8 mouse cellular contexts compared by ENCODE assay signal in genomic region chr4:49583965-49584831, GRCm38 (mm10). TPM values are rescaled to one million over a fixed set of nuclear protein-coding genes. Genes with fewer than 3 reads are reported as not detected.
DNase-seq lines count a peak whose midpoint lies in the region; ATAC-seq and TF ChIP-seq lines count a peak whose summit lies in the region.

No protein-coding gene starts in this region.

- no peak overlapping the region for H3K9ac ChIP-seq in hindbrain, embryonic 15.5 days
- no peak overlapping the region for H3K9ac ChIP-seq in hindbrain, embryonic 13.5 days
- 0 out of 2 replicates have a peak overlapping the region, but pooled peaks have one; percentile 18 for H3K9ac ChIP-seq in limb, embryonic 14.5 days (ENCODE audit: low read depth, low read length, severe bottlenecking)

- no peaks in the 10 kb centered on the region for H3K9me3 ChIP-seq in hindbrain, embryonic 15.5 days
- no peaks in the 10 kb centered on the region for H3K9me3 ChIP-seq in hindbrain, embryonic 13.5 days
- H3K9me3 ChIP-seq in limb, embryonic 14.5 days (ENCODE audit: control insufficient read depth, low read length), result no peaks in the 10 kb centered on the region

- WGBS in hindbrain, embryonic 15.5 days, result 56% methylated on average over 14 of the region's 14 CpGs
- WGBS in hindbrain, embryonic 13.5 days, result 71% methylated on average over 14 of the region's 14 CpGs
- 30% methylated on average over 14 of the region's 14 CpGs for WGBS in limb, embryonic 14.5 days

- H3K4me2 ChIP-seq in hindbrain, embryonic 15.5 days, result no peak overlapping the region
- H3K4me2 ChIP-seq in hindbrain, embryonic 13.5 days, result no peak overlapping the region
- H3K4me2 ChIP-seq in limb, embryonic 14.5 days (replicated peaks; ENCODE audit: low read depth, low read length, severe bottlenecking), result 0 out of 2 replicates have a peak overlapping the region, but pooled peaks have one; percentile 4

- H3K27ac ChIP-seq in hindbrain, embryonic 15.5 days (replicated peaks), result peak overlapping the region; percentile 40; the same call in 1 of the 2 replicates
- no peak overlapping the region for H3K27ac ChIP-seq in hindbrain, embryonic 13.5 days
- peak overlapping the region; percentile 59; the same call in 1 of the 2 replicates for H3K27ac ChIP-seq in cortical plate, adult 2 months (ENCODE audit: insufficient read depth, low read length)
- peak overlapping the region; percentile 52; the same call in 1 of the 2 replicates for H3K27ac ChIP-seq in limb, embryonic 14.5 days (replicated peaks; ENCODE audit: low read depth, low read length)

- DNase-seq in 3T3-L1 (ENCODE audit: low read depth, low spot score), result peak; percentile 3
- DNase-seq in limb, embryonic 14.5 days (ENCODE audit: low spot score), result peak; percentile 81
- DNase-seq in thymus, postnatal 14 days, result no peak
- DNase-seq in testis, postnatal 10 days (ENCODE audit: low spot score), result no peak

- H3K4me3 ChIP-seq in hindbrain, embryonic 15.5 days, result no peak overlapping the region
- H3K4me3 ChIP-seq in hindbrain, embryonic 13.5 days, result no peak overlapping the region
- no peak overlapping the region for H3K4me3 ChIP-seq in cortical plate, adult 2 months (ENCODE audit: insufficient read depth, low read length)
- no peak overlapping the region for H3K4me3 ChIP-seq in limb, embryonic 14.5 days (replicated peaks; ENCODE audit: low read length)

- peaks cover 32% of the 10 kb centered on the region for H3K36me3 ChIP-seq in hindbrain, embryonic 15.5 days
- H3K36me3 ChIP-seq in hindbrain, embryonic 13.5 days, result peaks cover 28% of the 10 kb centered on the region
- peaks cover 19% of the 10 kb centered on the region for H3K36me3 ChIP-seq in limb, embryonic 14.5 days (ENCODE audit: control insufficient read depth, insufficient read depth, low read length)

- peaks cover 9% of the 10 kb centered on the region; the same call in 1 of the 2 replicates for H3K4me1 ChIP-seq in hindbrain, embryonic 15.5 days (replicated peaks)
- H3K4me1 ChIP-seq in hindbrain, embryonic 13.5 days (replicated peaks), result peaks cover 9% of the 10 kb centered on the region; the same call in 1 of the 2 replicates
- peaks cover 4% of the 10 kb centered on the region for H3K4me1 ChIP-seq in cortical plate, adult 2 months (ENCODE audit: control insufficient read depth, insufficient read depth, low read length)
- H3K4me1 ChIP-seq in limb, embryonic 14.5 days (ENCODE audit: control insufficient read depth, insufficient read depth, low read length), result peaks cover 31% of the 10 kb centered on the region

- TF ChIP-seq CTCF in cortical plate, adult 2 months (IDR thresholded peaks at IDR 0.05; ENCODE audit: extremely low read depth, insufficient read depth, low read length), result no peak

- H3K27me3 ChIP-seq in hindbrain, embryonic 15.5 days, result no peaks in the 10 kb centered on the region
- no peaks in the 10 kb centered on the region for H3K27me3 ChIP-seq in hindbrain, embryonic 13.5 days
- no peaks in the 10 kb centered on the region for H3K27me3 ChIP-seq in limb, embryonic 14.5 days (ENCODE audit: control insufficient read depth, insufficient read depth, low read length)

- TF ChIP-seq POLR2A in cortical plate, adult 2 months (IDR thresholded peaks at IDR 0.05; ENCODE audit: extremely low read depth, insufficient read depth, low read length), result no peak
- no peak for TF ChIP-seq POLR2A in limb, embryonic 14.5 days (IDR thresholded peaks at IDR 0.05; ENCODE audit: borderline replicate concordance, extremely low read depth, insufficient read depth, insufficient read length)

- 0 out of 2 replicates have a peak, but pooled peaks have one; percentile 28 for ATAC-seq in hindbrain, embryonic 15.5 days (ENCODE audit: low FRiP score, low read depth)
- ATAC-seq in hindbrain, embryonic 13.5 days (ENCODE audit: low FRiP score), result no peak
- ATAC-seq in limb, embryonic 14.5 days (ENCODE audit: low FRiP score, low read depth), result peak; percentile 41; the same call in 1 of the 2 replicates
- no peak for ATAC-seq in inflammation-experienced regulatory T-cells, adult 6 months

RNA-seq across cellular contexts. Expression of gene Tmem246, which starts 13.5 kb away (rescaled TPM):
- polyA plus RNA-seq in hindbrain, embryonic 15.5 days (2015; fragmentation: Nextera tagmentation; extraction: Ambion mirVana), result 118 and 128 TPM in 2 replicates
- polyA plus RNA-seq in hindbrain, embryonic 13.5 days (2015; fragmentation: Nextera tagmentation; extraction: Ambion mirVana), result 62.7 and 67.1 TPM in 2 replicates
- polyA plus RNA-seq in cortical plate, adult 2 months (2012; rRNA removed), result 76.4 and 78.4 TPM in 2 replicates
- 28.4 and 35.7 TPM in 2 replicates for polyA plus RNA-seq in limb, embryonic 14.5 days (2012; rRNA removed)
- polyA plus RNA-seq in limb, embryonic 14.5 days (2014; fragmentation: Nextera tagmentation; extraction: Ambion mirVana), result 37.0 and 39.2 TPM in 2 replicates
- not detected for polyA plus RNA-seq in inflammation-experienced regulatory T-cells, adult 6 months (2017; shearing (Covaris generic))

RNA-seq across cellular contexts. Expression of gene Aldob, which starts 34.9 kb away (rescaled TPM):
- polyA plus RNA-seq in hindbrain, embryonic 15.5 days (2015; fragmentation: Nextera tagmentation; extraction: Ambion mirVana), result 0.43 and 0.47 TPM in 2 replicates
- 0.19 TPM in 1 of 2 replicates, not detected in the other for polyA plus RNA-seq in hindbrain, embryonic 13.5 days (2015; fragmentation: Nextera tagmentation; extraction: Ambion mirVana)
- 4.3 and 5.7 TPM in 2 replicates for polyA plus RNA-seq in cortical plate, adult 2 months (2012; rRNA removed)
- 0.25 and 0.32 TPM in 2 replicates for polyA plus RNA-seq in limb, embryonic 14.5 days (2012; rRNA removed)
- not detected in 2 replicates for polyA plus RNA-seq in limb, embryonic 14.5 days (2014; fragmentation: Nextera tagmentation; extraction: Ambion mirVana)
- not detected for polyA plus RNA-seq in inflammation-experienced regulatory T-cells, adult 6 months (2017; shearing (Covaris generic))

RNA-seq across cellular contexts. Expression of gene Rnf20, which starts 47.6 kb away (rescaled TPM):
- polyA plus RNA-seq in hindbrain, embryonic 15.5 days (2015; fragmentation: Nextera tagmentation; extraction: Ambion mirVana), result 49.2 and 49.8 TPM in 2 replicates
- polyA plus RNA-seq in hindbrain, embryonic 13.5 days (2015; fragmentation: Nextera tagmentation; extraction: Ambion mirVana), result 57.8 and 58.4 TPM in 2 replicates
- 67.1 and 67.7 TPM in 2 replicates for polyA plus RNA-seq in cortical plate, adult 2 months (2012; rRNA removed)
- polyA plus RNA-seq in limb, embryonic 14.5 days (2012; rRNA removed), result 45.7 and 54.3 TPM in 2 replicates
- 54.5 and 59.4 TPM in 2 replicates for polyA plus RNA-seq in limb, embryonic 14.5 days (2014; fragmentation: Nextera tagmentation; extraction: Ambion mirVana)
- 10 to 100 TPM; 45.3 to 59.2 (median 56.8) TPM for polyA plus RNA-seq in inflammation-experienced regulatory T-cells, adult 6 months (2017; shearing (Covaris generic))

Comparison
In these comparisons a context has a peak if more than half of its experiments do, and no peak if none do; other contexts are left out.
1. ATAC-seq: peak in hindbrain, embryonic 15.5 days (single experiment) and limb, embryonic 14.5 days (single experiment); none in hindbrain, embryonic 13.5 days (single experiment) and inflammation-experienced regulatory T-cells, adult 6 months (single experiment).
2. DNase-seq: peak in 3T3-L1 (single experiment) and limb, embryonic 14.5 days (single experiment); none in thymus, postnatal 14 days (single experiment) and testis, postnatal 10 days (single experiment).
3. RNA of gene Tmem246, which starts 13.5 kb away (polyA plus RNA-seq): 118 to 128 TPM in hindbrain, embryonic 15.5 days, 76.4 to 78.4 TPM in cortical plate, adult 2 months, 62.7 to 67.1 TPM in hindbrain, embryonic 13.5 days and 28.4 to 39.2 TPM in limb, embryonic 14.5 days; not detected in inflammation-experienced regulatory T-cells, adult 6 months; every median in the first group is over 10 times any median in the second.